Mouse (Mus musculus) Muller cell, postnatal 12 days (primary cell): ENCODE results near the gene Cntnap5c.

Experiments
- DNase-seq: peaks from one replicate; pipeline ENCODE4 v3.0.0-alpha.2; 2015; ENCODE audit errors: inconsistent ontology term

Cntnap5c gene

DNA sequence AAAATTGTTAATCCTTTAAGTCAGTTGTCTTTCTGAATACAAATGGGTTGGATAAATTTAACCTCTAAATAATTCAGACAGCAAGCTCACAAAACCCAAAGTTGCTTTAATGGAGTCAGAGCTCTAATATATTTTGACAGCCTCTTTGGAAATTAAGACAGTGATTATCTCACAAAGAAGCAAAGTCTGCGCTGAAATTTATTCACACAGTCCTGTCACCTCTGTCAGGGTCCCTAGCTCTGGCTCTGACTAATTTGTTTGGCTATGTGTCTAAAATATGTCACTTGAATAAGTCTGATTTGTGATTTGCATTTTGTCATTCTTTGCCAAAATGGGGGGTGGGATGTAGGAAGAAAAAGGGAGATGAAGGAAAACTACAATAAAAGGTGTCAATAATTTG lies 234.0 kb downstream of the Cntnap5c start:
- DNase-seq, result no peak

DNA sequence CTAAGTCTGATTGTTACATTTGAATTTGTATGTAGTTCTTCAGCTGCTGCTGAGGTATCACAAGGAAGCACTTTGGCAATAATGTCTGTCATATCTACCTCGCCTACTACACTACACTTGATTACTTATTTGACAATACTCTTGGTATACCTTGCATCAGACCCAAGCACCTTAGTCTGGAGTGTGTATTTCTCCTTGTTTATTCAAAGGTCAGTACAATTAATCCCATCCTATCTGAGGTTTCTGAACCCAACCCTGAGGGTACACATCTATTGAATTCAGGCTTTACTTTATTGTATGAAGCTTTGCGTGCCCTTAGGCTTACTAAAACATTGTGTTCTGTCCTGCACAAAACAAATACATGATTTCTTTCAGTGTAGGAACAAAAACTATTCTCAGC lies 235.1 kb downstream of the Cntnap5c start:
- no peak for DNase-seq

GRCm38 (mm10) chr17:58041178-58041577 lies 271.8 kb downstream of the Cntnap5c start:
- DNase-seq, result no peak

GRCm38 (mm10) chr17:58045149-58045548 lies 275.8 kb downstream of the Cntnap5c start:
- DNase-seq, result no peak

DNA sequence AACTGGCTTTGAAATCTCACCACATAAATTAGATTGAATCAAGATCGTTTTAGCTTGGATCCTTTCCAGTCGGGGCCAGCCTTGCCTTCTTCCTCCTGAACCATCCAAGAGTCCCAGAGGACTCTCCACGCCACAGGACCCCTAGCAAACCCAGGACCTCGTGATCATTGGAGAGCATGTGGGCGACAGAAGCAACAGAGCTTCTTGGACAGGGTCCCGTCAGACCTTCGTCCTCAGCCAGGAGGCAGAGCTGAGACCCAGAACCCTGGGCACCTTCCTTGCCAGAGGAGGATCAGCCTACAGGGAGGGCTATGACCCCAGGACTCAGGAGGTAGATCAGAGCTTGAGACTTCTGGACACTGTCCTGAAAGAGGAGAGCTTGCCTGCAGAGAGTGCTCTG lies 300.5 kb downstream of the Cntnap5c start:
- DNase-seq, result no peak

GRCm38 (mm10) chr17:58082676-58083075 lies 313.3 kb downstream of the Cntnap5c start:
- no peak for DNase-seq

DNA sequence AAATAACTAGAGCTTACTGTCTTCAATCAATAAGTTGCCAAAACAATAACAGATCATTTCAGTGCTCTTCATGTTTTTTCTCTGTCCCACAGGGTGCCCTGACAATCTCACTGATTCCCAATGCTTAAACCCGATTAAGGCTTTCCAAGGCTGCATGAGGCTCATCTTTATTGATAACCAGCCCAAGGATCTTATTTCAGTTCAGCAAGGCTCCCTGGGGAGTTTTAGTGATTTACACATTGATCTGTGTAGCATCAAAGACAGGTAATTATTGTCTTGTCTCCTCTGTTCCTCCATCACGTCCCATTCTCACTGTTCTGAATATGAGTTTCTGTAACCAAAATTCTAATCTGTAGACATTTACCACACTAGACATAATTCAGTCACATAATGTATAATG lies 335.1 kb downstream of the Cntnap5c start:
- no peak for DNase-seq

GRCm38 (mm10) chr17:58107901-58108300 lies 338.5 kb downstream of the Cntnap5c start:
- DNase-seq, result no peak

GRCm38 (mm10) chr17:58108335-58108734 lies 339.0 kb downstream of the Cntnap5c start:
- DNase-seq, result no peak

GRCm38 (mm10) chr17:58187171-58187570 lies 417.8 kb downstream of the Cntnap5c start:
- DNase-seq, result no peak

- DNase-seq, result no peak
Observed at GRCm38 (mm10) chr17:58201148-58201547, 431.8 kb downstream of the Cntnap5c start.

GRCm38 (mm10) chr17:58268058-58268457 lies 498.7 kb downstream of the Cntnap5c start:
- DNase-seq, result no peak

DNA sequence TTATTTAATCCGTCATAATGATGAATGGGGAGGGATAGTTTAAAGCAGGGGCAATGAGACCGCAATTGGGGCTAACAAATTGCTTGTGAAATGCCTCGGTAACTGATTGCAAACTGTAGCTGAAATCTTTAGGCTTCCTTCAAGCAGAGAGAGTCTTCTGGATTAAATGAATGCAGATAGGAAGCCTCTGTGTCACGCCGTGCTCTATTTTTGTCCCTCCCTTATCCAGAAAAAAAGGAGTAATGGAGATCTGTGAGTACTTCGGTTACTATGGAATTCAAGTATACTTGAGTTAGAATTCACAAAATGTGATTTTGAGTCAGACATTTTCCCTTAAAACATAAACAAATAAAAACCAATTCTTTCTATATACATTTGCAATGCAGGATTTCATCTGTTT lies 581.9 kb downstream of the Cntnap5c start:
- no peak for DNase-seq

- no peak for DNase-seq
Observed at GRCm38 (mm10) chr17:58356224-58356623, 586.9 kb downstream of the Cntnap5c start.

DNA sequence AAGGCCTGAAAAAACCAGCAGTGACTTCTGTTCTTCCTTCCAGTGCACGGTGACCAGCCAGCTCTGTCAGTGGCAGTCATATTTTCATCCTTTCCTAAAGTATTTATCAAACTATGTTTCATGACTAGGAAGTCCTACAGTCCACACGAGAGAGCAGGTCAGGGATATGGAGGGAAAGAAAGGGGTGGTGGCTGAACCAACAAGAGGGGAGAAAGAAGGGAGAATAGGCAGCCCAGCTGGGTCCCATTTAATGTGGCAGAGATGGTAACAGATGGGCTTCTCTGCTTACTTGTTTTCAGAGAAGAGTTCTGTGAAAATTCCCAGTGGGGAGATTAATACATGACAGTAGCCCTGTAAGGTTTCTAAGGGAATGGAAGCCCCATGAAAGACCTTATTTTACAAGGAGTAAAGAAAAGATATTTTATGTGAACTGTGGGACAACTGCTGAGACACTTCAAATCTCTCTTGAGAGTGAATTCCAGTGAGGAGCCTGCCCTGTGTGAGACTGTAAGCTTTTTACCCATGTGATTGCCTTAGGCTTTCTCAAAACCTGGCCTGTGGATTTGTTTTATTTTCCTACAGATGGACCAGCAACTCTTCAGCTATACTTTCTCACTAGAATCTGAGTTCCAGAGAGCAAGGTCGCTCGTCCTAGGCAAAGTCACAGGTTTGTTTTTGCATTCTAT lies 594.4 kb downstream of the Cntnap5c start:
- no peak for DNase-seq

GRCm38 (mm10) chr17:58370089-58370488 lies 600.7 kb downstream of the Cntnap5c start:
- DNase-seq, result no peak

- DNase-seq, result no peak
Observed at GRCm38 (mm10) chr17:58407769-58408168, 638.4 kb downstream of the Cntnap5c start.

GRCm38 (mm10) chr17:58408756-58409155 lies 639.4 kb downstream of the Cntnap5c start:
- DNase-seq, result no peak

DNA sequence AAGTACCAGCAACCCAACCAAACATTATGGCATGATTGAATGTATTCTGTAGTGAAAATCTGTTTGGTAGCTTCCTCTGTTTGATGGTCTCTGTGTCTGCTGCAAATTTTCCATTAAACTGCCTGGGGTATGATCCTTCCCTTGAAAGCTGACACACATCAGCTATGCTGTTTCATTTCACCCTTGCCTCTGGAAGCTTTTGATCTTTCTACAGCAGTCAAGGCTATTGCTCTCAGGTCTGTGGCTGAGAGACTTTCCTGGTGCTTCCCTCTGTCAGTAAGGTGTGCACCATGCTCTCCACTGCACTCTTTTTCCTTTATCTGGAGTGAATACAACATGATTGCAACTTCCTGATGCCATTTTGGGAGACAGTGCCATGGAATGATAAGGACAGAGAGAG lies 668.1 kb downstream of the Cntnap5c start:
- no peak for DNase-seq
